Mouse (Mus musculus) heart, embryonic 13.5 days (tissue): ENCODE data around the gene Lrrc4b. TPM values are rescaled to one million over a fixed set of nuclear protein-coding genes. Genes with fewer than 3 reads are reported as not detected.

Source experiments
- ATAC-seq: fragments of 200-750 bp; cut with Nextera tagmentation; 2 replicates; pipeline ENCODE4 v1.8.0; 2017; ENCODE audit warnings: moderate TSS enrichment; ENCODE audit not compliant: insufficient number of reproducible peaks, low FRiP score, low TSS enrichment; ENCODE audit errors: extremely low read depth
- H3K27ac ChIP-seq: fragments of 300-500 bp; sonication (generic); replicated peaks from 2 replicates; pipeline ENCODE4 v1.5.1; 2015; ENCODE audit warnings: moderate library complexity, mild to moderate bottlenecking, inconsistent platforms
- H3K27me3 ChIP-seq: fragments of 300-500 bp; sonication (generic); replicated peaks from 2 replicates; pipeline ENCODE4 v1.6.1; 2015; ENCODE audit warnings: mild to moderate bottlenecking, inconsistent platforms
- H3K36me3 ChIP-seq: fragments of 300-500 bp; sonication (generic); 2 replicates; pipeline ENCODE4 v1.6.1; 2015; ENCODE audit warnings: mild to moderate bottlenecking, inconsistent platforms
- H3K4me1 ChIP-seq: fragments of 300-500 bp; sonication (generic); 2 replicates; pipeline ENCODE4 v1.6.1; 2015; ENCODE audit warnings: inconsistent platforms
- H3K4me2 ChIP-seq: fragments of 300-500 bp; sonication (generic); 2 replicates; pipeline ENCODE4 v1.6.1; 2015; ENCODE audit warnings: inconsistent platforms, mild to moderate bottlenecking, moderate library complexity
- H3K4me3 ChIP-seq: fragments of 300-500 bp; sonication (generic); 2 replicates; pipeline ENCODE4 v1.5.1; 2015; ENCODE audit warnings: moderate library complexity, mild to moderate bottlenecking, inconsistent platforms
- H3K9ac ChIP-seq: fragments of 300-500 bp; sonication (generic); 2 replicates; pipeline ENCODE4 v1.6.1; 2015; ENCODE audit warnings: inconsistent platforms, mild to moderate bottlenecking, moderate library complexity
- H3K9me3 ChIP-seq: fragments of 300-500 bp; sonication (generic); 2 replicates; pipeline ENCODE4 v1.6.1; 2016; ENCODE audit warnings: inconsistent platforms
- WGBS: fragments of 180-500 bp; shearing (Covaris S2); methylation state at CpG from one replicate; pipeline ENCODE4 v1.1.7; 2015; ENCODE audit warnings: mixed read lengths; 5-methylcytosine and 5-hydroxymethylcytosine counted together
- polyA plus RNA-seq: library from polyadenylated mRNA; unstranded; fragments of >200 nt; fragmentation: Nextera tagmentation; extraction: Ambion mirVana; gene quantifications from 2 replicates; pipeline ENCODE4 v1.2.1, GENCODE M21; 2015

The Lrrc4b gene
- polyA plus RNA-seq, 1 experiment from 2014 or later, result 1.6 TPM

GRCm38 (mm10) chr7:44437188-44437587 is 8.4 kb downstream of the Lrrc4b start:
- H3K4me3 ChIP-seq, result no peak overlapping the region
- H3K9ac ChIP-seq, result no peak overlapping the region
- H3K4me1 ChIP-seq, result peaks cover 9% of the 10 kb centered on the region
- H3K27me3 ChIP-seq, result peaks cover 88% of the 10 kb centered on the region
- no peaks in the 10 kb centered on the region for H3K9me3 ChIP-seq
- no peak overlapping the region for H3K27ac ChIP-seq
- no peaks in the 10 kb centered on the region for H3K36me3 ChIP-seq
- no peak for ATAC-seq
- 54% methylated on average over 1 of the region's 1 CpGs for WGBS
- no peak overlapping the region for H3K4me2 ChIP-seq

DNA sequence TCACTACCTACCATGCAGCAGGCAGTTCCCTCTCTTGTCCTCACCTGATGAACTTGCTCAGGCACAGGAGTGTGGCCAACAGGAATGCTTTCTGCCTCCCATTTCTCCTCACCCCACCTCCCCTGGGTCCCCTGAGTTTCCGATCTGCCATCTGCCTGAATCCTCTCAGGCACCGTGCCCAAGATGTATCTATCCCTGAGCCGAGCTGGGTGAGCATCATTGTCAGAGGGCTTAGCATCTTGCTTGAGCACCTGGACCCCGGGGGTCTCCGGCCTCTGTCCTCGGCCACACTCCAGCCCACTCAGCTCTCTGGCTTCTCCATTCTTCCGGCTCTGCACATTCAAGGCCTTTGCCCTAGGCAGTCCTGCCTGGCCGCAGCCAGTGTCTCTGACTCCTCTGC is 9.1 kb downstream of the Lrrc4b start:
- Histone ChIP-seq H3K9ac (no peak overlapping the region), H3K4me3 (no peak overlapping the region), H3K4me2 (no peak overlapping the region), H3K27ac (no peak overlapping the region), H3K27me3 (peaks cover 88% of the 10 kb centered on the region), H3K9me3 (no peaks in the 10 kb centered on the region), H3K4me1 (peaks cover 11% of the 10 kb centered on the region), H3K36me3 (no peaks in the 10 kb centered on the region)
- no peak for ATAC-seq
- WGBS, result 68% methylated on average over 8 of the region's 8 CpGs

- Histone ChIP-seq H3K36me3 (no peaks in the 10 kb centered on the region), H3K27me3 (peaks cover 88% of the 10 kb centered on the region), H3K27ac (no peak overlapping the region), H3K9me3 (no peaks in the 10 kb centered on the region), H3K4me1 (peaks cover 27% of the 10 kb centered on the region), H3K9ac (no peak overlapping the region), H3K4me3 (no peak overlapping the region), H3K4me2 (no peak overlapping the region)
- 71% methylated on average over 2 of the region's 2 CpGs for WGBS
- ATAC-seq, result no peak
Observed at GRCm38 (mm10) chr7:44439696-44440095, 10.9 kb downstream of the Lrrc4b start.

- WGBS, result 82% methylated on average over 1 of the region's 1 CpGs
- H3K27ac ChIP-seq, result no peak overlapping the region
- no peak overlapping the region for H3K4me3 ChIP-seq
- H3K27me3 ChIP-seq, result peaks cover 88% of the 10 kb centered on the region
- H3K36me3 ChIP-seq, result peaks cover 4% of the 10 kb centered on the region; the same call in 1 of the 2 replicates
- H3K4me2 ChIP-seq, result no peak overlapping the region
- no peaks in the 10 kb centered on the region for H3K9me3 ChIP-seq
- no peak overlapping the region for H3K9ac ChIP-seq
- H3K4me1 ChIP-seq, result peaks cover 35% of the 10 kb centered on the region
- no peak for ATAC-seq
Observed at GRCm38 (mm10) chr7:44440479-44440878, 11.7 kb downstream of the Lrrc4b start.

DNA sequence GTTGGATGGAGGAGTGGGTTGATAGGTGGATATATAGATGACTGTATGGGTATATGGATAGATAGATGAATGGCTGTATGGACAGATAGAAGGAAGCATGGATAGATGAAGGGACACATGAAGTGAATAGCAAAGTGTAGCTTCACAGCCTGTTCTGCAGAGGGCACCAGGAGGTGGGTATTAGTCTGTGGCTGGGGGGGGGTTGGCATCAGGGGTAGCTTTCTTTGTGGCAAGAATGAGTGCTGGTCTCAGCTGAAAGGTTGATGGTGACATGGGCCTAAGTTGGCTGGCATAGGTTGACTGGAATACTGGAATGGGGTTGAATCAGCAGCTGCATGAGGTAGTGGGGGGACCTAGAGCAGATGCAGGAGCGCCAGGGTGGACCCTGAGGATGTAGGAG is 12.4 kb downstream of the Lrrc4b start:
- no peak for ATAC-seq
- Histone ChIP-seq H3K36me3 (peaks cover 4% of the 10 kb centered on the region; the same call in 1 of the 2 replicates), H3K4me2 (peak overlapping the region; percentile 79), H3K27me3 (peaks cover 88% of the 10 kb centered on the region), H3K4me1 (peaks cover 42% of the 10 kb centered on the region), H3K4me3 (peak overlapping the region; percentile 61; the same call in 1 of the 2 replicates), H3K9ac (no peak overlapping the region; the same call in 1 of the 2 replicates), H3K9me3 (no peaks in the 10 kb centered on the region), H3K27ac (no peak overlapping the region)
- 15% methylated on average over 1 of the region's 1 CpGs for WGBS

- Histone ChIP-seq H3K27ac (peak overlapping the region; percentile 80), H3K9me3 (no peaks in the 10 kb centered on the region), H3K27me3 (peaks cover 93% of the 10 kb centered on the region), H3K4me1 (peaks cover 47% of the 10 kb centered on the region), H3K36me3 (peaks cover 4% of the 10 kb centered on the region; the same call in 1 of the 2 replicates), H3K9ac (peak overlapping the region; percentile 92), H3K4me2 (peak overlapping the region; percentile 79), H3K4me3 (peak overlapping the region; percentile 61)
- WGBS, result 4% methylated on average over 13 of the region's 14 CpGs
- no peak for ATAC-seq
Observed at GRCm38 (mm10) chr7:44441648-44442109, 12.9 kb downstream of the Lrrc4b start.

DNA sequence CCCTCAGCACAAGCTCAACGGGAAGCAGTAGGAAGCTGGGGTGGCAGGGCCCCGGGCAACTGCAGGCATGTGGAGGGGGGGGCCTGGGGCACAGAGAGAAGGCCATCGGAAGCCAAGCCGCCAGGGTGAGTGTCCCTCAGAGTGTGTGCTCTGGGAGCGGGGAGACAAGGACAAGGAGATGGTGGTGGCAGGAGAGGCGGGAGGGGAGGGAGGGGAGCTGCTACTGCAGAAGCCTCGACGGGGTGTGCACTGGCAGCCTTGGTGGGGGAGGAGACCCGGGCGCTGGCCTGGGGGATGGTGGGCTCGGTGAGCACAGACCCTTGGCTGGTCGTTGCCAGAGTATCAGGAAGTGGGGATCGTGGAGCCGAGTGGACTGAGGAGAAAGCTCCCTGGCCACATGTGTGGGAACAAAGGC is 13.6 kb downstream of the Lrrc4b start:
- peak overlapping the region; percentile 79 for H3K4me2 ChIP-seq
- peak overlapping the region; percentile 61 for H3K4me3 ChIP-seq
- peaks cover 4% of the 10 kb centered on the region; the same call in 1 of the 2 replicates for H3K36me3 ChIP-seq
- no peaks in the 10 kb centered on the region for H3K9me3 ChIP-seq
- WGBS, result 2% methylated on average over 13 of the region's 14 CpGs
- peaks cover 92% of the 10 kb centered on the region for H3K27me3 ChIP-seq
- peaks cover 47% of the 10 kb centered on the region for H3K4me1 ChIP-seq
- ATAC-seq, result no peak
- peak overlapping the region; percentile 80 for H3K27ac ChIP-seq
- H3K9ac ChIP-seq, result peak overlapping the region; percentile 92

- peaks cover 4% of the 10 kb centered on the region; the same call in 1 of the 2 replicates for H3K36me3 ChIP-seq
- H3K9ac ChIP-seq, result peak overlapping the region; percentile 92
- H3K27me3 ChIP-seq, result peaks cover 81% of the 10 kb centered on the region
- H3K4me3 ChIP-seq, result peak overlapping the region; percentile 61
- H3K9me3 ChIP-seq, result no peaks in the 10 kb centered on the region
- WGBS, result 10% methylated on average over 20 of the region's 20 CpGs
- peak overlapping the region; percentile 79 for H3K4me2 ChIP-seq
- peak overlapping the region; percentile 80 for H3K27ac ChIP-seq
- ATAC-seq, result no peak; the same call in 1 of the 2 replicates
- peaks cover 47% of the 10 kb centered on the region for H3K4me1 ChIP-seq
Observed at GRCm38 (mm10) chr7:44443268-44444173, 14.7 kb downstream of the Lrrc4b start.

GRCm38 (mm10) chr7:44444886-44445527 is 16.2 kb downstream of the Lrrc4b start:
- H3K4me1 ChIP-seq, result peaks cover 47% of the 10 kb centered on the region
- peaks cover 71% of the 10 kb centered on the region for H3K27me3 ChIP-seq
- ATAC-seq, result no peak
- H3K4me3 ChIP-seq, result 0 out of 2 replicates have a peak overlapping the region, but pooled peaks have one; percentile 9
- H3K36me3 ChIP-seq, result peaks cover 4% of the 10 kb centered on the region; the same call in 1 of the 2 replicates
- no peaks in the 10 kb centered on the region for H3K9me3 ChIP-seq
- no peak overlapping the region for H3K27ac ChIP-seq
- peak overlapping the region; percentile 79 for H3K4me2 ChIP-seq
- H3K9ac ChIP-seq, result peak overlapping the region; percentile 8
- WGBS, result 17% methylated on average over 29 of the region's 29 CpGs

GRCm38 (mm10) chr7:44445528-44445923 is 16.7 kb downstream of the Lrrc4b start:
- Histone ChIP-seq H3K27me3 (peaks cover 65% of the 10 kb centered on the region), H3K9ac (peak overlapping the region; percentile 8; the same call in 1 of the 2 replicates), H3K4me2 (peak overlapping the region; percentile 79), H3K36me3 (peaks cover 4% of the 10 kb centered on the region; the same call in 1 of the 2 replicates), H3K4me1 (peaks cover 47% of the 10 kb centered on the region), H3K27ac (no peak overlapping the region), H3K4me3 (no peak overlapping the region), H3K9me3 (no peaks in the 10 kb centered on the region)
- WGBS, result 27% methylated on average over 7 of the region's 7 CpGs
- no peak for ATAC-seq
